Mouse (Mus musculus) thymus, adult 2 months (tissue): ENCODE measurements around the gene Cacna1c.

Experiments used
- CTCF ChIP-seq: fragments of 200-500 bp; IDR thresholded peaks from 2 replicates; pipeline ENCODE4 v1.5.1; 2012; ENCODE audit warnings: mild to moderate bottlenecking, control low read depth, low read length, moderate library complexity, borderline replicate concordance; ENCODE audit not compliant: control insufficient read depth, poor library complexity, insufficient read depth; ENCODE audit errors: extremely low read depth
- POLR2A ChIP-seq: fragments of 200-500 bp; IDR thresholded peaks from 2 replicates; pipeline ENCODE4 v1.6.1; 2012; ENCODE audit warnings: mild to moderate bottlenecking, low read length, control low read depth, moderate library complexity; ENCODE audit not compliant: control insufficient read depth, poor library complexity, insufficient read depth; ENCODE audit errors: extremely low read depth

DNA sequence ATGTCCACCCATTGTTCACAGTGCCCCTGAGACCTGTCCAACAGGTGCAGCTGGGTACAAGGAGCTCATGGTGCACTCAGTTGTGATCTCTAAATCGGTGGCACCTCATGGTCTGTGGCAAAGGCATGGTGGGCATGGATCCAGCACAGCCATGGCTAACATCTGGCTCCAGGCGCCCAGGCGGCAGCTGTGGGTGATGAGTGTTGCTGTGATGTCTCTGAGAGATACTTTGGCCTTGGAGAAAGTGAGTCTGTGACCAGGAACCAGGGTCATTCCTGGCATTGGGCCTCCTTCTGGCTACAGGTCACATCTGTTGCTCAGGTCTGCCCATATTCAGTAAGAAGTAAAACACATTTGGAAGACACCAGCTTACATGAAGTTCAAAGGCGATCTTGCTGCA is 391.1 kb downstream of the Cacna1c start:
- TF ChIP-seq POLR2A, result no peak
- no peak for TF ChIP-seq CTCF
